Mouse (Mus musculus) 3T3-L1 (cell line): Measurements from ENCODE around the gene Akr1b3.

Experiments used
- DNase-seq: peaks from one replicate; pipeline ENCODE4 v3.0.0-alpha.2; 2015; ENCODE audit warnings: low read depth, low spot score

Akr1b3 gene

DNA sequence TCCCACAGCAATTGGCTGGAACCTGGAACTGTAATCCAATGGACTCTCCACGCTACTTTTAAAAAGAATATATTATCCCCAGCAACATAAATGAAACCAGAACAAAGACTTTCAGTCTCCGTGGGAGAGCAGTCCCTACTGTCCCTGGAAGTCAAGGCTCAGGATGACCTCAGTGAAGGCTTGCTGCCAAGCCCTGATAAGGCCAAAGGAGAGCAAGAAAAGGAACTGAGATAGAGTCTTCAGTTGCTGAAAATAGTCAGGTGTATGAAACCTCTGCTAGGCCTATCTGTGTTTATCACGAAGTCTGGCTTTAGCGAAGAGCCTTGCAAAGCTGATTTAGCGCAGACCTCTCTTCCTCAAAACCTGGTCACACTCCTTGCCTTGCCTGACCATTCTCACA is 14.1 kb upstream of the Akr1b3 start:
- no peak for DNase-seq

DNA sequence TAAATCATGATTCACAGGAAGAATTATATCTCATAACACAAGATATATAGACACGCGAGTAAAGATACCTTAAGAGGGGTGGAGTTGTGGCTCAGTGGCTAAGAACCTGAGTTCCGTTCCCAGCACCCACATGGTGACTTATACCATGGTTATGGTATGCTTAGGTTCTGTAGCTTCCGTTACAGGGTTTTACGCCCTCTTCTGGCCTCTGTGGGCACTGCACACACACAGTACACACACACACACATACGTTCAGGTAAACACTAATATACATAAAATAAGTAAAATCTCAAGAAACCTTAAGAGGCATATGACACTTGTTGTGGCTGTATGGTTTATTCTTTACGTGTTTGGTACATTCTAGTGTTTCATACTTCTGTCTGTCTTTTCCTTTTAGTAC is 4.8 kb upstream of the Akr1b3 start:
- DNase-seq, result no peak

DNA sequence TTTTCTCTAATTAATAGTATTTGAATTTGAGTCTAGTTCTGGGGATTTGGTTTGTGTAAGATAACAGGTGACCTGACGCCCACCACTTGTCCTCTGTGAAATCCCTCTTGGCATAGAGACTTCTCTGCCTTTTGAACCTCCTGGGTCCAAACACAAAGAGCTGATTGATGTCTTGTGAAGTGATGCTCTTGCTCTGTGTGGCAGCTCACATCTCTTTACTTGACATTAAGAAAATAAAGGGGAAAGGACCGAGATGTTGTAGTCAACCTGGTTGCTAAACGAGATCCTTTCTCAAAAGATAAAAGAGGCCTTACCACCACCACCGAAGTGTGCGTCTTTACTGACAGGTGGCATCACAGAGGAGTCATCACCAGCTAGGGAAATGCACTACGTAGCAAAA is 1.4 kb upstream of the Akr1b3 start:
- DNase-seq, result peak; percentile 39

DNA sequence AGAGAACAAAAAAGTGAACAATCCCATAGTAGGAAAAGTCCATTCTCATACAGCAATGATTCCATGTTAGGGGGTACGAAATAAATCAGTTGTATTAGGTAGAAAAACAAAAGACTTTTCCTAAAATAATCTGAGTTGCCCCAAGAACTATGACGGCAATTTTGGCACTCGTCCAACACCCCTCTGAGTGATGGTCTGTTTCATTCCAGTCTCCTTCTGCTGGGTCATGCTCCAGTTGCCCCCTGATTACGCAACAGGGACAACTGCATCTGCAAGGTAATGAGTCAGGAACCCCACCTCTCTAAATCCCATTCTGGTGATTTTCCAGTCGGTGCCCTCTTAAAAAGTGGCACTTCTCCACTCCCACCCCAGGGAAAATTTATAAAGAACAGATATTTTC is 894 bp upstream of the Akr1b3 start:
- peak; percentile 80 for DNase-seq

DNA sequence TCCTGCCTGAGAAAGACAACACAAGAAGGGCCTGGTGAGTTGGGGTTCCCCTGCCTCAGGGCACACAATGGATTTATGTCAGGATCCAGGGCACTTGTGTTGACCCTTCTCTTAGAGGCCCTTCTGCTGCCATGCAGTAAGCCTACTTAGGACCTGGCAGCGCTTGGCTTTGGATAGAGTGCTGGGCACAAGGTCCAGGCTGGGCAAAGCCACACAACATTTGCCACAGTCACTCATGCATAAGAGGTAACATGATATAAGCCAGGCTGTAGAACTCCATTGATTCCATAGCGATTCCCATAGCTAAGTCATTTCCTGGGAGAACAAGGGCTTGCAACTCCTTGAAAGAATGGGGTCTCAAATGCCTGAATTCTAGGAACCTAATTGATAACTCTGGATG is 3.4 kb downstream of the Akr1b3 start:
- DNase-seq, result no peak

DNA sequence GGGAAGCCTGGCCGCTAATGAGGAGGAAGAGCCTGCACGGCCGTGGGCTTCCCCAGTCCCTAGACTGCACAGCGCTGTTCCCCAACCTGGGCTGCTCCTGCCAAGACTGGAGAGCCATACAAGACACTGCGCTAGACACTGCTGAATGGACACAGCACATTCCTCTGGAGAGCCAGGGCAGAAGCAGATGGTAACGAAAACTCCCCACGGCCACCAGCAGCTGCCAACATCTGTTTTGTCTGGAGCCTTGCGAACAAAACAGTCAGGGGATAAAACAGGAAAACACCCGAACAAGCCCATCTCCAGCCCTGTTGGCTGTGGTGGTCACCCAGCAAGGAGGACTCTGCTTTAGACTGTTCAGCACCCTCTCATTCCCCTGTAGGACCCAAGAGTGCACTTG is 3.9 kb downstream of the Akr1b3 start:
- DNase-seq, result no peak

DNA sequence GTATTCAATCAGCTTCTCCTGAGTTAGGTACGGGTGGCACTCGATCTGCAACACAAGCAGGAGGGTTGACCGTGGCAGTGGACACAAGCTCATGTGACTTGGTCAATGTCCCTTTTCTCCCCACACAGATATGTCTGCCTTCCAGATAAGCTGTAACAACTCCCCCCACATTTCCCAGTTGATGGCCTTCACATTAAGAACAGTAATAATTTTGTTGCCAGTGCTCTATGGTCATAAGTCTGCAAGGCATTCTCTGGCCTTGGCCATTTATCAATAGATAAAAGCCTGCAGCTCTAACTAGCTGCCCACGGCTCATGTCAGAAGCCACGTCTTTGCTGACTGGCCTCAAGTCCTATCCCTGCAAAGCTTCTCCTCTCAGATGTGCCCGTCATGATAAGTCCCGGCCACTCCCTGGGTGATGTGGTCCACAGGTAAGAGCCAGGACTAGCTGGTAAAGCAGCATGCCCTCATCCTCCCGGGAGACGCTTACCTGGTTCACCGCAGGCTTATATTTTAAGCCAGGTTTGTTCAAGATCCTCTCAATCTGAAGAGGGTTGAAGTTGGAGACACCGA is 7.2 kb downstream of the Akr1b3 start:
- no peak for DNase-seq

DNA sequence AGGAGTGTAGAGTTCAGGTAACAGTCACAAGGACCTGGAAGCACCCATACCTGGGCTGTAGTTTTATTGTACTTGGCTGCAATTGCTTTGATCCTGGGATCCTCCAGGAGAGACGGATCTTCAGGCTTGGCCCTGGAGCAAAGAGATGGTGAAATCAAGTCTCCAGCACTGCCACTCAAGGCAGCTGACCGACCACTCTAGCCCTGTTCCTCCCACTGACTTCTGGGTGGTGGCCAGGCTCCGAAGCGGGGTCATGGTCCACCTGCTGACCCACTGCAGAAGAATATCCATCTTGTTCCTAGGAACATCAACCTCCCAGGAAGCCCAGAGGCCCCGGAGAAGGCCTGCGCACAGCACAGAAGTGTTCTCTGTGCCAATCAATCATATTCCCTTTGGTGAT is 7.8 kb downstream of the Akr1b3 start:
- no peak for DNase-seq

DNA sequence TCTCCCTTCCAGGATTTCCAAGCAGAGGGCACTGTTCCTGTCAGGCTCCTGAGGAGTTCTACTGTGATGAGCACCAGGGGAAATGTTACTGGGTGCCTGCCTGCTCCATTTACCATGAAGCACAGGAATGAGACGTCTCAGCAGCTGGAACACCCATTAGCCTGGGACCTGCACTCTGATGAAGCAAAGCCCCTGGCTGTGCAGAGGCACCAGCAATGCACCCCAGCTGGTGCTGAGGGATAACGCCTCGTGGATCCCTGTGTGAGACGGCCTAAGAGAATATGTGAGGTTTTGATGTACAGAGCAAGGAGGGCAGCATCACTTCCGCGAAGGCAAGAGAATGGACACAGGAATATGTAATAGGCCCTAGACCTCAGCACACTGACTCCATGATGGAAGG is 10.5 kb downstream of the Akr1b3 start:
- DNase-seq, result no peak

DNA sequence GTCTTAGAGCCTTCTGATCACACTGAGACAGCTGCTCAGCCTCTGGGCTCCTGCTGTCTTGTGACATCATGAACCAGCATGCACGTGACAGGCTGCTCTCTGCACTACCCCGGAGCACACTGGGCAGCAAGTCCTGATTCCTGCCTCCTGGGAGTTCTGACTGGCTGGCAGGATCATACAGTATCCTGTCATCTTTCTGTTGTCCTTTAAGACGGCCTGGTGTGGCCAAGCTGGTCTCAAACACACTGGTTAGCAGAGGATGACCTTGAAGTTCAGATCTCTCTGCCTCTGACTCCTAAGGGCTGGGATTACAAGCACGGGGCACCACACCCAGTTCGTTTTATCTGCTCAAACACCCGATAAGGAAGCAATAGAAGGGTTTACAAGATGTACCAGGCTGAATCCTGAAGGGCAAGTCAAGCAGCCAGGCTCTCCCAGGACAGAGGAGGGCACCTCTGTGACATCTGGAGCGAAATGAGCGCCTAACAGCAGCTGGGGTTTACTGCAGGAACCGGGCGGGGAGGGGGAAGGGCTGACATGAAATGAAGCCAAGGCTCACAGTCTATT is 12.5 kb downstream of the Akr1b3 start:
- DNase-seq, result no peak

DNA sequence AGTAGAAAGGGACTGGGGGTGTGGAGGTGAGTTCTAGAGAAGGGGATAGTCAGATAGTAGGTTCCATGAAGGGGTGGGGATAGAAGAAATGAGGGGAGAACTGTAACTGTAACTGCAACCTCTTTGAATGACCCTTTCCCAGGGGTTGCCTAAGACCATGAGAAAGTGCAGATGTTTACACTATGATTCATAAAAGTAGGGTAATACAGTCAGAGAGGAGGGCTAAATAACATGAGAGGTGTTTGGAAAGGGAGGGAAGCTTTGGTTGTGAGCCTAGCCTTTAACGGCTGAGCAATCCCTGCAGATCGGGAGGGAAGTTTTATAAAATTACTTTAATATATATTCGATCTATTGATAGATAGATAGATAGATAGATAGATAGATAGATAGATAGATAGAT is 20.2 kb downstream of the Akr1b3 start:
- no peak for DNase-seq

DNA sequence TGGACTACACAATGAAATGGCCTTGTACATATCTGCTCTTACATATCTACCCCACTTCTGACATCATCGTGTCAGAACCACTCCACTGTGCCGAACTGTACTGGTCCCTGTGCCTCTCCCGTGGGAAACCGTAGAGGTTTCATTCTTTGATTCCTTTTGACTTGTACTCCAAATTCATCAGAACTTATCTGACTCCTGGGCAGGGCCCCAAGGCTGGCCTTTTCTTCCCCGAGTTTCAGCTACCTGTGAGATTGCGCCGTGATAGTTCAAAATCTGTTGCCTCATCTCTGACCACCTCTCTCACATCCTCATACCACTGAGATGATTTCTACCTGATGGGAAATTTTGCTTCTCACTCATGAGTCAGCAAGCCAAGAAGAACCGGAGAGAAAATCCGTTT is 21.8 kb downstream of the Akr1b3 start:
- DNase-seq, result no peak

DNA sequence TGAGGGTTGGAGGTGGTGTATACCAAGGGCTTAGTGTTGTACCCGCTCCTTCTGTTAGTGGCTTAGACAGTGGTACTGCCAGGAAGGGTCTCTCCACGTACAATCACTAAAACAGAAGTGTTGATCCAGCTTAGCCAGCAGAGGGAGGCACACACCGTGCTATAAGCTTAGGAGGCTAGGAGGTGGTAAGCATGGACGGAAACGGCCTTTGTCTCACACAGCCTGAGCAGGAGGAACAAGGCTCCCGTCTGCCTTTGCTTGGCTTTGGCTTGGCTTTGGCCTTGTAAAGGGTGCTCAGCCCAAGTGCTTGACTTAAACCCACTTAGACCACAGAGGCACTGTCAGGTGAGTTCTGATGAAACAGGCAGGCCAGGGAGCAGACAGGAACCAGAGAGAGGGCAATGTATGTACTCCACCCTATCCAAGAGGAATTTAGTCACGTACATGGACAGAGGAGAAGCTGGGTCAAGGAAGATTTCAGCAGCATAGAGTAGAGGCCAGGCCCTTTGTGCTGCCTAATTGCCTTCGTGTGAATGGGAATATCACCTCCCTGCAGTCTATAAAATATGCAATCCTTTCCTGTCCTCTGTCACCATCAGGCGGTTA is 24.3 kb downstream of the Akr1b3 start:
- peak; percentile 88 for DNase-seq

DNA sequence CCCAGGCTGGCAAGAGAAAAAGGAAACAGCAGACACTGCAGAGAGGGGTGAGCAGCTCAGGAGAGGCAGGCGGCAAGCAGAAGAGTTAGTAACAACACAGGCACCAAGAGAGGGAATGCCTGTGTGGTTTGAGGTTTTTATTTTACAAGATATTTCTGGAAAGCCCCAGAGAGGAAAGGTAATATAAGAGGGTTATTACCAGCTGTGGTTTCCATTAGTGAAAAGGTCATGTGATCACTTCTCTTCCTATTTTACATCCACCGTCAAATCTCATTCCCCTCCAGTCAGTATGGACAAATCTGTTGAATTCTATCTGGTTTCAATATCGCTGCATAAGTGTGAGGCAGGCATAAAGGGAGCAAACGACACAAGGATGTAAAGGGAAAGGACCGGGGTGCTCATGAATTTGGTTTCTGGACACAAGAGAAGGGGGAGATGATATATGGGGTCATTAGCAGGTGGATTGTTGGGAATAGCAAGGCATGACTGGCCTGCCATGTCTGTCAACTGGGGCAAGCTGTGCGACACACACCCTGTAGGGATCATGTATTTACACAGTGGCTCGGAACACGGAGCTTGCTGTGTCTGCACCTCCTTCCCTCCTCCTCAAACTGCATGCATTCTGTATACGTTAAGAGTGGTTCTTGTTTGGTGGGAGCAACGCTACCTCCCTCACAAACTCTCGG is 24.9 kb downstream of the Akr1b3 start:
- DNase-seq, result no peak

DNA sequence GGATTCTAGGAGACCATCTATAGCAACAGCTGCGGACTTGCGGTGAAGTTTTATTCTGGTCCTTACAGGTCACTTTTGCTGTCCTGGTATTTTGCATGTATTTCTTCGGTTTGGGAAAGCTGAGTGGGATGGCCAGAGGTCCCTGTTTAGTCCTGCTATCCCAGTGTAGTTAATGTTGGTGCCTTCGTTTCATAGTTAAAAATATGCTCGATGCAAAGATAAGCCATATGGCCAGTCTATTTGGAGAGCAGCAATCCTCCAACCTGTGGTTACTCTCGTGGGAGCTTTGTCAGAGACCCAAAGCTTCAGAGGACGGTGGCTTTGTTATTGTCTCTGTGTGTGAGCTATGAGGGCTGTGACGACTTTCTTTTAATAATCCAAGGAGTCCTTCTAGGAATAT is 26.6 kb downstream of the Akr1b3 start:
- no peak for DNase-seq

DNA sequence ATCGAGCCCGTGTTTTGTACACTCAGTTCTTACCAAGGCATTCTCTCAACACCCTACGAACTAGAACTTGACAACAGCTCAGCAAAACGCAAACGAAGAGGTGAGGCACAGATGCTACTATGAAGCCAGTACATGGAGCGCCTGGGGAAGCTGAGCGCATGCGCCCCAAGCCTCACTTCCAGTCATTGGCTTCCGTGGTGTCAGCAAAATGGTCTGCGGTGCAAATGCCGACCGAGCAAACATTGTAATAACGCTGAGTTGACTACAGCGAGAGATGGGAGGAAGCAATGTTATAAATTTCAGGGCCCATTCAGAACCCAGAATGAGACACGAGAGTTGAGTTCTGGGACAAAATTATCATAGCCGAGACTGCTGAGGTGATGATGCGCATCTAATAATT is 27.2 kb downstream of the Akr1b3 start:
- DNase-seq, result no peak

DNA sequence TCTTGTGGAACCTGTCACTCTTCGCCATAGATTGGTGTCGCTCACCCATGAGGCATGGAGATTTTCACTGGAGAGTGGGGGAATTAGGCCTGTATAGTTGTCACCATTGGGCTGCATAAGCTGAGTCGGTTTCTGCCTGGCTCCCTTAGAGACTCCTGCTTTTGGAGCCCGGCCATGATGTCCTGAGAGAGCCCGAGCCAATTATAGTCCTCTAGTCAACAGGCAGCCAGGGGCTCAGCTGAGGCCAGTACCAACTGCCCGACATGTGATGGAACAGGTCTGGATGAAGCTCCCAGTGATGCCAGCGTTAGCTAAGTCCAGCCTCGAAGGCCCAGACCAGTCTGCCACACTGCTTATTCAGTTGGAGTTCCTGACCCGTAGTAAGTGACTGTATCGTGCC is 29.2 kb downstream of the Akr1b3 start:
- DNase-seq, result no peak

DNA sequence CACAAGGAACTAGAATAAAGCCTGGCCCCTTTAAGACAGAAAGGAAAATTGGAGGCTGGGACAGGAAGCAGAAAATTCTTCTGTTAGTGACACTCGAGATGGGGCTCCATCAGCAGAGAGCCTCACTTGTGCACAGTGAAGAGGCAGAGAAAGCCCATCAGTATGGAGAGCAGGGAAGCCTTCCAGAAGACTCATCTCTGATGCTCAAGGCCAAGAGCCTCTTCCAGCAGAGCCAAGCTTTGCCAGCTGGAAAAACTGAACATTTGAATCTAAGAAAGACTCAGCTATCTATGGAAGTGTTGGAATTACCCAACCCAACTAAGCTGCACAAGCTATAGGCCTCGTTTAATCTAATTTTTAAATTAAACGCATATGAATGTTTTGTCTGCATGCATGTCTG is 30.4 kb downstream of the Akr1b3 start:
- DNase-seq, result no peak

DNA sequence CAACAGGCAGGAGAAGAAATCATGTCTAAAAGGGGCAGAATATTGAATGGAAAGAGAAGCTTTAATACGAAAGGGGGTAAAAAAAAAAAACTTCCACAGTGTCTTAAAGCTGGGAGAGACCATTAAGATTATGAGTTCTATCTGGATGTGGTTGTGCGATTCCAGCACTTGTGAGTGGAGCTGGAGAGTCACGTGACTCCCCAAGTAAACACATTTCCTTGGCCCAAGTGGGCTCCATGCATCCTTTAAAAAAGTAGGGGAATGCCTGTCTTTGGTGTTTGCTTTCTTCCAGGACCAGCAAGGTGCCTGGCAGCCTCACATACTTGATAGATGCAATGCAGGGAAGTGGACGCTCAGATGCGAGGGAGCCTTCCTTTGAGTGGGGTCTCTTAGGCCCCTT is 38.9 kb downstream of the Akr1b3 start:
- no peak for DNase-seq

DNA sequence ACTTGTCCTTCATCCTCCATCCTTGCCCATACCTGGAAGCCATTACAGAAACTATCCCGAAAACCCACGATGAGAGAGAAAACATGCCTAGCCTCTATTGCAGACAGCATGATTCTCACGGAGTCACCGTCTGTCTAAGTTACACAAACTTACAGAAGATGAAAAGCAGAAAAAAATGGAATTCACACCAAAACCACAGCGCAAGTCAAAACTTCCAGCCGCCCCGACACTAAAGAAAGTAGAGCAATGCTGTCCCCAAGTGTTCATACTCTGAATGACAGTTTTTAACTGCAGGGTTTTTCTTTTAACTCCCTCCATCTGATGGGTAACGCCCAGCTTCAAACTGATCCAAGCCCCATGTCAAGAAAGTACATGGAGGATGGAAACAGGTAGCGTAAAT is 39.6 kb downstream of the Akr1b3 start:
- DNase-seq, result peak; percentile 91

DNA sequence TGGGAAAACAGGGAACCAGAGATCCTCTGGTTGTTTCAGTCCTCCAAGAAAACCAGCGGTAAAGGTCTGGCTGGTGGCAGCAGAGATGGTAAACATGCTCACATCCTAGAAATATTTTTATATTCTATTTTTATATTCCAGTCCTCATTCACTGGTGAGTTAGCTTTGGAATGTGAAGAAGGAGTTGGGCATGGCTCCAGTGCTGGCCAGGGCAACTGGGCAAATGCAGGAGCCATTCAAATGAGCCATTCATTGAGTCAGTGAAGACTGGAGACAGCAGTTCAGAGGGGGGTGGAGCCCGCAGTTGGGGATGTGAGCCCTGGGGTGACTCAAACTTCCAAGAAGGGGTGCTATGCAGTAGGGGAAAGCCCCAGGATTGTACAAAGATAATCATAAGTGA is 42.9 kb downstream of the Akr1b3 start:
- peak; percentile 95 for DNase-seq

DNA sequence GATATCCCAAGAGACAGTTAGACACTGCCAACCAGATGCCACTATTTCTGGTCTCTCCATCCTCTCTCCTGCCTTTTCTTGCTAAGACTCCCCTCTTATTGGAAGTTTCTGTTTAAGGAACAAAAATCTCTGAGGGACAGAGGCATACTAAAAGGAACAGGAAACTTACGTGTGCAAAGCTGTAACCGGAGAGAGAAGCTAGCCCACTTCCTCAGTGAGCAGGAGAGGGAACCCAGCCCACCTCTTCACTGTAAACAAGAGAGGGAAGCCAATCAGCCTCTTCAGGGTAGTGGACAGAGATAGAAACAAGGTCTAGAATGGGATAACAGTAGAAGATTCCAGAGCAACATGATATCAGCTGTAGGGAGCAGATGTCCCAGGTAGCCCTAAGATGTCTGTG is 44.2 kb downstream of the Akr1b3 start:
- DNase-seq, result no peak

DNA sequence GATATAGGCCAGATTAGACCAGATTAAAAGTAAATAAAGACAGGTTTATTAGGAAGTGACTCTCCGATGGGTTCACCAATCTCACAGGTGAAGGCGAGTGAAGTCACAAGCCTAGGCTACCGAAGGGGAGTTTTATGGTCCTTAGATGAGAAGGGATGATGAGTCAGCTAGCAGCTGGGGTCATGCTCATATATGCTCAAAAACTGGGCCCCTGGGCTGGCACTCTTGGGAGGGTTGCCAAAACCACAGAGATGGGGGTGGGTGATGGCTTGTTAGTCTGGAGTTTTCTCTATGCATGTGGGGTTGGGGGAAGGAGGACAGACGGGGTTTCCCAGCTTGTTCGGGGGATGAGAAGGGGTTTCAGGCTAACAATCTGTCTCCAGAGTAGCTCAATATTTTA is 44.8 kb downstream of the Akr1b3 start:
- peak; percentile 48 for DNase-seq
